Mouse (Mus musculus) gastrocnemius, postnatal 4 days (tissue): ENCODE measurements around the gene Sox18. TPM values are rescaled to one million over a fixed set of nuclear protein-coding genes. Genes with fewer than 3 reads are reported as not detected.

Experiments used
- DNase-seq, 2 experiments: peaks; one replicate each; pipeline ENCODE4 v3.0.0; 2021 to 2022; ENCODE audit warnings: low spot score in 2 of 2, mixed read lengths in 2 of 2
- total RNA-seq, 2 experiments: library from RNA; stranded (reverse); gene quantifications; 2 replicates each; pipeline ENCODE4 v1.2.3; 2021

Gene Sox18
- total RNA-seq, 2 experiments from 2014 or later = 33.9 to 34.4 TPM

GRCm38 (mm10) chr2:181683381-181683780 is 11.9 kb upstream of the Sox18 start:
- DNase-seq = no peak

- DNase-seq = no peak
Observed at GRCm38 (mm10) chr2:181681978-181682377, 10.5 kb upstream of the Sox18 start.

- no peak for DNase-seq
Observed at GRCm38 (mm10) chr2:181680716-181681117, 9.3 kb upstream of the Sox18 start.

- DNase-seq = peak in 1 of 2 experiments; percentile 64
Observed at GRCm38 (mm10) chr2:181679951-181680715, 8.7 kb upstream of the Sox18 start, which contains the start of gene Tcea2. Gene Tcea2, plus strand, starts transcription at chr2:181680310.

- peak in 1 of 2 experiments; percentile 69 for DNase-seq
Observed at GRCm38 (mm10) chr2:181678780-181679179, 7.3 kb upstream of the Sox18 start.

GRCm38 (mm10) chr2:181677755-181678098 is 6.3 kb upstream of the Sox18 start:
- no peak for DNase-seq

- DNase-seq = no peak
Observed at GRCm38 (mm10) chr2:181677096-181677754, 5.8 kb upstream of the Sox18 start.

GRCm38 (mm10) chr2:181676424-181676823 is 5.0 kb upstream of the Sox18 start:
- DNase-seq = no peak

- peak in 1 of 2 experiments; percentile 47 for DNase-seq
Observed at GRCm38 (mm10) chr2:181675454-181675853, 4.0 kb upstream of the Sox18 start.

GRCm38 (mm10) chr2:181674934-181675333 is 3.5 kb upstream of the Sox18 start:
- DNase-seq = no peak

GRCm38 (mm10) chr2:181673501-181673900 is 2.1 kb upstream of the Sox18 start:
- DNase-seq = no peak

- no peak for DNase-seq
Observed at GRCm38 (mm10) chr2:181671984-181672383, 544 bp upstream of the Sox18 start.

GRCm38 (mm10) chr2:181670913-181671311 is 528 bp downstream of the Sox18 start:
- no peak for DNase-seq

GRCm38 (mm10) chr2:181670285-181670912 is 1.0 kb downstream of the Sox18 start:
- DNase-seq = no peak

- DNase-seq = no peak
Observed at GRCm38 (mm10) chr2:181663298-181663630, 8.2 kb downstream of the Sox18 start.

- no peak for DNase-seq
Observed at GRCm38 (mm10) chr2:181662620-181663297, 8.7 kb downstream of the Sox18 start.

GRCm38 (mm10) chr2:181659609-181660055 is 11.8 kb downstream of the Sox18 start:
- DNase-seq = peak; percentile 53 to 79

GRCm38 (mm10) chr2:181658930-181659555 is 12.4 kb downstream of the Sox18 start:
- DNase-seq = peak in 1 of 2 experiments; percentile 58

- DNase-seq = no peak
Observed at GRCm38 (mm10) chr2:181658528-181658927, 12.9 kb downstream of the Sox18 start.

- no peak for DNase-seq
Observed at GRCm38 (mm10) chr2:181657441-181657840, 14.0 kb downstream of the Sox18 start.

GRCm38 (mm10) chr2:181656734-181657133 is 14.7 kb downstream of the Sox18 start, which contains the start of gene Gm29797:
Gene Gm29797, plus strand, starts transcription at chr2:181657034.
- DNase-seq = no peak
